Mouse (Mus musculus) small intestine, adult 2 months (tissue): Measurements from ENCODE around the gene Mttp.

Experiments
- CTCF ChIP-seq: fragments of 200-500 bp; IDR thresholded peaks from 2 replicates; pipeline ENCODE4 v1.5.1; 2012; ENCODE audit warnings: low read depth, mild to moderate bottlenecking, control low read depth, inconsistent platforms, low read length, moderate library complexity, mixed read lengths; ENCODE audit not compliant: insufficient replicate concordance, insufficient read length; ENCODE audit errors: extremely low read depth
- POLR2A ChIP-seq: fragments of 200-500 bp; IDR thresholded peaks from 2 replicates; pipeline ENCODE4 v1.6.1; 2012; ENCODE audit warnings: low read depth, mild to moderate bottlenecking, control low read depth, inconsistent platforms, low read length, moderate library complexity

DNA sequence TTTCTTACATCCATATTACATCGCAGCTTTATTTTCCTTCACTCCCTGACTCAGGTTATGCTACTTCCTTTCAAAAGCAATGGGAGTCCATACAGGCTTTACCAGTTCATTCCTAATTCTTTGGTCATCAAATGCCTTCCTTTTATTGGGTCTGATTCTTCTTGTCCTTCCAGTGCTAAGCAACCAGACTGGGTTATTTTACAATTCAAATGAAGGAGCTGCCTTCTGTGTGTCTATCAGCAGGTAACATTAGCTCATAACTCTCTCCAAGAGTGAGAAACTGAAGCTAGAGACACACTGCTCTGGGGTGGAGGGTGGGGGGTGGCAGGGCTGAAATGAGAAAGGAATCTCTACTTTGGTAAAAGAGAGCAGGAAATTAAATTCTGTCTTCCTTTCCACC, 14.1 kb downstream of the Mttp start:
- TF ChIP-seq POLR2A (no peak), CTCF (no peak)
